Mouse (Mus musculus): Measurements from ENCODE around the gene Myom3. TPM values are rescaled to one million over a fixed set of nuclear protein-coding genes. Genes with fewer than 3 reads are reported as not detected.

Gene Myom3
- polyA plus RNA-seq, 1 experiment, result 0.40 TPM

GRCm38 (mm10) chr4:135832070-135832469, 72.6 kb downstream of the Myom3 start:
- no peak for TF ChIP-seq CTCF (IDR thresholded peaks at IDR 0.05; ENCODE audit: control insufficient read depth, insufficient read depth, insufficient read length)
- Histone ChIP-seq H3K27me3 (ENCODE audit: control insufficient read depth, insufficient read depth, insufficient read length) (no peaks in the 10 kb centered on the region), H3K79me2 (ENCODE audit: control insufficient read depth, insufficient read depth) (no peaks in the 10 kb centered on the region), H3K4me3 (ENCODE audit: insufficient read depth, poor library complexity, severe bottlenecking) (no peak overlapping the region), H3ac (ENCODE audit: control insufficient read depth, insufficient read length, low read depth) (no peak overlapping the region), H3K36me3 (ENCODE audit: control insufficient read depth, insufficient read depth) (no peaks in the 10 kb centered on the region), H3K79me3 (ENCODE audit: low read depth) (no peaks in the 10 kb centered on the region)

DNA sequence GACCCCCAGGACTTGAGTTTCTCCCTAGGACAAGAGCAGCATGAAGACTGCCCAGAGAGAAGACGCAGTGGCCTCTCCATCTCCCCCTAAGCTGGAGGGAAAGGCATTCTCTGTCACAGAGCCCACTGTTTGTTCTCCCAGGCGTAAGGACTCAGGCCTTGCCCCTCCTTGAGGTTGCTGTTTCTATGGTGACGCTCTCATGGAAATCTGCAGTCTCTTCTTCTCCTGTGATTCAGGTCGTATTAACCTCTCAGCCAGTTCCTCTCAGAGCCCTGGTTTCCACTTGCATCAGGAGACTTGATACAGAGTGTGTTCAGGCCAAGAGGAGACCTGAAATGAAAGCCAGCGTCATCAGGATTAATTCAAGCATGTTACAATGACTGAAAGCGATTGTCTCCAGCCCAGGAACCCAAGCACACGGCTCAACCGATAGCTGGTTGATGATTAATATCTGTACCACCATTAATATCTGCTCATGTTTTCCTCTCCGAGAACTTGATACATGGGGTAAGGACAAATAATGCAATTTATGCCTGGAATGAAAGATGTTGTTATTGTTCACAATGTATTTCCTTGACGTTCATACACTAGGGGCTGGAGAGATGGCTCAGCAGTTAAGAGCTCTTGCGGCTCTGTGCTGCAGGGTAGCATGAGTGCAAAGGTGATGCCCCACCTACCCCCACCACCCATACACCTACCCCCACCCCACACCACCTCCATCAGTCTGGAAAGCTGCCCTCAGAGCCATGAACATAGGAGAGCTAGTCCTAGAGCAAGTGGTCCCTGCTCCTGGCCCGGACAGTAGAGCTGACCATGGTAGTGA, 74.0 kb downstream of the Myom3 start:
- no peak for TF ChIP-seq FOSL1 (IDR thresholded peaks at IDR 0.05; ENCODE audit: insufficient read depth, low read length, poor library complexity, severe bottlenecking)
- Histone ChIP-seq H3K27me3 (ENCODE audit: control insufficient read depth, insufficient read depth, insufficient read length) (no peaks in the 10 kb centered on the region), H3K79me2 (ENCODE audit: control insufficient read depth, insufficient read depth) (no peaks in the 10 kb centered on the region), H3K4me3 (ENCODE audit: insufficient read depth, poor library complexity, severe bottlenecking) (no peak overlapping the region), H3K79me3 (ENCODE audit: low read depth) (no peaks in the 10 kb centered on the region), H3ac (ENCODE audit: control insufficient read depth, insufficient read length, low read depth) (no peak overlapping the region), H3K36me3 (ENCODE audit: control insufficient read depth, insufficient read depth) (no peaks in the 10 kb centered on the region)

- TF ChIP-seq MAX (IDR thresholded peaks at IDR 0.05) (no peak), FOSL1 (IDR thresholded peaks at IDR 0.05; ENCODE audit: insufficient read depth, low read length, poor library complexity, severe bottlenecking) (no peak), MYOD1 (IDR thresholded peaks at IDR 0.05; ENCODE audit: control insufficient read depth, insufficient read length, low read depth) (no peak), CTCF (IDR thresholded peaks at IDR 0.05; ENCODE audit: control insufficient read depth, insufficient read depth, insufficient read length) (no peak), USF1 (IDR thresholded peaks at IDR 0.05; ENCODE audit: low read depth) (no peak), MYOG (IDR thresholded peaks at IDR 0.05; ENCODE audit: control insufficient read depth, extremely low read depth, insufficient read length) (no peak), CEBPB (IDR thresholded peaks at IDR 0.05; ENCODE audit: low read depth) (no peak)
- H3K4me3 ChIP-seq (ENCODE audit: insufficient read depth, poor library complexity, severe bottlenecking), result no peak overlapping the region
- H3ac ChIP-seq (ENCODE audit: control insufficient read depth, insufficient read length, low read depth), result no peak overlapping the region
- H3K27me3 ChIP-seq (ENCODE audit: control insufficient read depth, insufficient read depth, insufficient read length), result no peaks in the 10 kb centered on the region
- no peaks in the 10 kb centered on the region for H3K36me3 ChIP-seq (ENCODE audit: control insufficient read depth, insufficient read depth)
- no peaks in the 10 kb centered on the region for H3K79me3 ChIP-seq (ENCODE audit: low read depth)
- H3K79me2 ChIP-seq (ENCODE audit: control insufficient read depth, insufficient read depth), result no peaks in the 10 kb centered on the region
Observed at GRCm38 (mm10) chr4:135834124-135834717, 74.7 kb downstream of the Myom3 start.

DNA sequence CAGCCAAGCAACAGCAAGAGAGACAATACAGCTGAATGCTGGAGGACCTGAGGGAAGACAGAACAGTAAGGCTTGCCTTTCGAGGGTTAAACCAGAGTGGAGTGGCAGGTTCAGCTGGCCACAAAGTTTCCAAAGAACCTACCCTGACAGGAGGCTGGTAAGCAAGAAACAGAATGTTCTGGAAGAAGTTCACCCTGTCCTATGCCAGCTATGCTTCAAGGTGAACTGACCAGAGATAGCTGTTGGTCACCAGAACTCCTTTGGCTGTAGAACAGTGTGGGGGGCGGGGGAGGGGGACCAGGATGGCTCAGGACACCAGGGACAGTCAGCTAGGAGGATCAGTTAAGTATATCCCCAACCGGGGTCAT, 79.4 kb downstream of the Myom3 start:
- no peaks in the 10 kb centered on the region for H3K79me3 ChIP-seq (ENCODE audit: low read depth)
- no peaks in the 10 kb centered on the region for H3K36me3 ChIP-seq (ENCODE audit: control insufficient read depth, insufficient read depth)
- TF ChIP-seq FOSL1 (IDR thresholded peaks at IDR 0.05; ENCODE audit: insufficient read depth, low read length, poor library complexity, severe bottlenecking) (no peak), MYOD1 (IDR thresholded peaks at IDR 0.05; ENCODE audit: control insufficient read depth, insufficient read length, low read depth) (no peak)
- no peaks in the 10 kb centered on the region for H3K27me3 ChIP-seq (ENCODE audit: control insufficient read depth, insufficient read depth, insufficient read length)
- no peak overlapping the region for H3K4me3 ChIP-seq (ENCODE audit: insufficient read depth, poor library complexity, severe bottlenecking)
- no peak overlapping the region for H3ac ChIP-seq (ENCODE audit: control insufficient read depth, insufficient read length, low read depth)
- no peaks in the 10 kb centered on the region for H3K79me2 ChIP-seq (ENCODE audit: control insufficient read depth, insufficient read depth)

DNA sequence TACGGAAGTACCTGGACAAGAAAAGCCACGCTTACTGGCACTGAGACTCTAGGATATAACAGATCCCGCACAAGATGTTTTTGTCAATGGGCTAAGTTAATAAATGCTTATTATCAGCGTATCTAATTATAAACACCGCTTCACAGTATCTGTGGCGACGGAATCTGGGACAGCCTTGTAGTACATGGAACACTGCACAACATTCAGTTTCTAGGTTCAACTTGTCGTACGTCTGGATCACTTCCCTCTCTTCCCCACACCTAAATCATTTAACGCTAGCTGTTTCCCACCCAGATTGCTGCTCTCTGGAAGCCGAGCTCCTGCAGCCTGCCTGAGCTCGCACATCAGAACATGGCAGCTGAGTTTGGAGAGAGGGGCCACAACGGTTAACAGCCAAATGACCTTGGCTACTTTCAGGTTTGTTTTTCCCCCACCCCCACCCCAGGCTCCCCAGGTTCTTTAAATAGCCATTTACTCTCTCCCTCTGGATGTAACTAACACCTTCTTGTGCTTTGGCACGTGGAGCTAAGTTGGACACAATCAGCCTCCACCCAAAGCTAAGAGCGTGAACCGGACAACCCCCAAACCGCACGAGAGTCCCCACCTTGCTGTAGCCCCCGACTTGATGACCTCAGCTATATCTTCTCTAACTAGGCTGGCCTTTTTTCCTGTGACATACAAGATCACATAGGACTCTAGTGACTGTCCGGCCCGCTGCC, 79.9 kb downstream of the Myom3 start:
- no peak for TF ChIP-seq MYOD1 (IDR thresholded peaks at IDR 0.05; ENCODE audit: control insufficient read depth, insufficient read length, low read depth)
- TF ChIP-seq FOSL1 (IDR thresholded peaks at IDR 0.05; ENCODE audit: insufficient read depth, low read length, poor library complexity, severe bottlenecking), result no peak
- TF ChIP-seq MYOG (IDR thresholded peaks at IDR 0.05; ENCODE audit: control insufficient read depth, extremely low read depth, insufficient read length), result no peak
- TF ChIP-seq MAX (IDR thresholded peaks at IDR 0.05), result no peak
- TF ChIP-seq USF1 (IDR thresholded peaks at IDR 0.05; ENCODE audit: low read depth), result no peak
- TF ChIP-seq CTCF (IDR thresholded peaks at IDR 0.05; ENCODE audit: control insufficient read depth, insufficient read depth, insufficient read length), result no peak
- TF ChIP-seq CEBPB (IDR thresholded peaks at IDR 0.05; ENCODE audit: low read depth), result no peak
- Histone ChIP-seq H3ac (ENCODE audit: control insufficient read depth, insufficient read length, low read depth) (no peak overlapping the region), H3K79me2 (ENCODE audit: control insufficient read depth, insufficient read depth) (no peaks in the 10 kb centered on the region), H3K79me3 (ENCODE audit: low read depth) (no peaks in the 10 kb centered on the region), H3K4me3 (ENCODE audit: insufficient read depth, poor library complexity, severe bottlenecking) (no peak overlapping the region), H3K36me3 (ENCODE audit: control insufficient read depth, insufficient read depth) (no peaks in the 10 kb centered on the region), H3K27me3 (ENCODE audit: control insufficient read depth, insufficient read depth, insufficient read length) (no peaks in the 10 kb centered on the region)

DNA sequence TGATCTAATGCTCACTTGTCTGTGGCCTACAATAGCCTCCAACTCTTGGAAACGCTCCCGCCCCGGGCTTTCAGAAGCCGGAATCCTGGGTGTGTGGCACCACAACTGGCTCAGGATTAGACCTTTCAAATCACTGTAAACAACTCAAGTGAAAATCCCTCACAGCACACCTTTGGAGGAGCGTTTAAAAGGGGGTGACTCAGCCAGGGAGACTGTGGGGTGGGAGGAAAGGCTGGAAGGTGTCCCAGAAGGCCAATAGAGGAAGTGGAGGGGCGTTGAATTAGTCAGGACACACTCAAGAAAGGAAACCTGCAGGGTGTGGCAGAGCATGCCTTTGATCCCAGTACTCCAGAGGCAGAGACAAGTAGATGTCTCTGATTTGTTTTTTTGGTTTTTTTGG, 84.9 kb downstream of the Myom3 start:
- no peaks in the 10 kb centered on the region for H3K36me3 ChIP-seq (ENCODE audit: control insufficient read depth, insufficient read depth)
- no peak overlapping the region for H3ac ChIP-seq (ENCODE audit: control insufficient read depth, insufficient read length, low read depth)
- H3K4me3 ChIP-seq (ENCODE audit: insufficient read depth, poor library complexity, severe bottlenecking), result no peak overlapping the region
- H3K79me2 ChIP-seq (ENCODE audit: control insufficient read depth, insufficient read depth), result no peaks in the 10 kb centered on the region
- H3K79me3 ChIP-seq (ENCODE audit: low read depth), result no peaks in the 10 kb centered on the region
- TF ChIP-seq MAX (IDR thresholded peaks at IDR 0.05), result no peak
- TF ChIP-seq MYOG (IDR thresholded peaks at IDR 0.05; ENCODE audit: control insufficient read depth, extremely low read depth, insufficient read length), result no peak
- no peak for TF ChIP-seq CTCF (IDR thresholded peaks at IDR 0.05; ENCODE audit: control insufficient read depth, insufficient read depth, insufficient read length)
- TF ChIP-seq CEBPB (IDR thresholded peaks at IDR 0.05; ENCODE audit: low read depth), result no peak
- no peak for TF ChIP-seq FOSL1 (IDR thresholded peaks at IDR 0.05; ENCODE audit: insufficient read depth, low read length, poor library complexity, severe bottlenecking)
- H3K27me3 ChIP-seq (ENCODE audit: control insufficient read depth, insufficient read depth, insufficient read length), result no peaks in the 10 kb centered on the region

Measured in C2C12 (cell line).